Mouse (Mus musculus) hindbrain, embryonic 15.5 days (tissue): Measurements from ENCODE around the gene Cdh16. TPM values are rescaled to one million over a fixed set of nuclear protein-coding genes. Genes with fewer than 3 reads are reported as not detected.
"Not testable (repeated sequence)": the region's sequence is repeated elsewhere in the genome, so short reads cannot be mapped to it uniquely, and the experiment has no call there.

Source experiments
- ATAC-seq: fragments of 200-750 bp; cut with Nextera tagmentation; 2 replicates; pipeline ENCODE4 v1.8.0; 2017; ENCODE audit warnings: low read depth, moderate number of reproducible peaks, moderate TSS enrichment; ENCODE audit not compliant: low FRiP score
- H3K27ac ChIP-seq: fragments of 300-500 bp; sonication (generic); replicated peaks from 2 replicates; pipeline ENCODE4 v1.5.1; 2015; ENCODE audit warnings: mild to moderate bottlenecking, inconsistent platforms
- H3K27me3 ChIP-seq: fragments of 300-500 bp; sonication (generic); 2 replicates; pipeline ENCODE4 v1.6.1; 2015; ENCODE audit warnings: control low read depth, inconsistent platforms
- H3K36me3 ChIP-seq: fragments of 300-500 bp; sonication (generic); 2 replicates; pipeline ENCODE4 v1.6.1; 2015; ENCODE audit warnings: control low read depth, inconsistent platforms
- H3K4me1 ChIP-seq: fragments of 300-500 bp; sonication (generic); replicated peaks from 2 replicates; pipeline ENCODE4 v1.6.1; 2015; ENCODE audit warnings: control low read depth, inconsistent platforms
- H3K4me2 ChIP-seq: fragments of 300-500 bp; sonication (generic); 2 replicates; pipeline ENCODE4 v1.6.1; 2015; ENCODE audit warnings: moderate library complexity, mild to moderate bottlenecking, inconsistent platforms
- H3K4me3 ChIP-seq: fragments of 300-500 bp; sonication (generic); 2 replicates; pipeline ENCODE4 v1.5.1; 2015; ENCODE audit warnings: mild to moderate bottlenecking, inconsistent platforms
- H3K9ac ChIP-seq: fragments of 300-500 bp; sonication (generic); 2 replicates; pipeline ENCODE4 v1.6.1; 2015; ENCODE audit warnings: inconsistent platforms
- H3K9me3 ChIP-seq: fragments of 300-500 bp; sonication (generic); 2 replicates; pipeline ENCODE4 v1.6.1; 2016; ENCODE audit warnings: control low read depth, inconsistent platforms
- WGBS: fragments of 180-500 bp; shearing (Covaris S2); methylation state at CpG from one replicate; pipeline ENCODE4 v1.1.7; 2015; 5-methylcytosine and 5-hydroxymethylcytosine counted together
- polyA plus RNA-seq: library from polyadenylated mRNA; unstranded; fragments of >200 nt; fragmentation: Nextera tagmentation; extraction: Ambion mirVana; gene quantifications from 2 replicates; pipeline ENCODE4 v1.2.1, GENCODE M21; 2015

Cdh16 gene
- polyA plus RNA-seq: not detected in 2 replicates

- Histone ChIP-seq H3K27me3 (no peaks in the 10 kb centered on the region), H3K9ac (no peak within 1 kb of the TSS), H3K36me3 (no peaks in the 10 kb centered on the region), H3K4me3 (no peak within 1 kb of the TSS), H3K9me3 (no peaks in the 10 kb centered on the region), H3K4me2 (no peak within 1 kb of the TSS), H3K4me1 (no peaks in the 10 kb centered on the region), H3K27ac (no peak within 1 kb of the TSS)
- ATAC-seq: no peak
- 70% methylated on average over 6 of the region's 6 CpGs for WGBS
These were observed at the start of gene Cdh16 for GRCm38 (mm10) chr8:104624161-104624560. TSS of gene Cdh16 (minus strand) at chr8:104624396.

DNA sequence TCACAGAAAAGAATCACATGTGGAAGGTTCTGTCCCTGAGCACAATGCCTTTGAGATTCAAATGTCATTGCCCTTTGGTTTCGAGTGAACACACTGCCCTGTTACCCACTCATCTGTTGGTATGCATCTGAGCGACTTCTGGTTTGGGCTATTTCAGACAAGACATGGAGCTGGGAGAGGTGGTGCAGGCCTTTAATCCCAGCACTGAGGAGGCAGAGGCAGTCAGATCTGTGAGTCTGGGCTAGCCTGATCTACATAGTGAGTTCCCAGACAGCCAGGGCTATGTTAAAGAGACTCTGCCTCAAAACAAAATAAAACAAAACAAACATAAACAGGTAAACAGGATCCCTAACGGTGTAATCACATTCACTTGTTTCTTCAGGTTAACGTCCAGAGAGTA is 31.4 kb upstream of the Cdh16 start:
- Histone ChIP-seq H3K9ac (no peak overlapping the region), H3K4me1 (no peaks in the 10 kb centered on the region), H3K4me3 (no peak overlapping the region), H3K27ac (no peak overlapping the region), H3K4me2 (no peak overlapping the region), H3K27me3 (0 out of 2 replicates have a peak, but pooled peaks cover 2% of the 10 kb centered on the region), H3K9me3 (no peaks in the 10 kb centered on the region), H3K36me3 (no peaks in the 10 kb centered on the region)
- WGBS: 84% methylated on average over 4 of the region's 4 CpGs
- no peak for ATAC-seq

DNA sequence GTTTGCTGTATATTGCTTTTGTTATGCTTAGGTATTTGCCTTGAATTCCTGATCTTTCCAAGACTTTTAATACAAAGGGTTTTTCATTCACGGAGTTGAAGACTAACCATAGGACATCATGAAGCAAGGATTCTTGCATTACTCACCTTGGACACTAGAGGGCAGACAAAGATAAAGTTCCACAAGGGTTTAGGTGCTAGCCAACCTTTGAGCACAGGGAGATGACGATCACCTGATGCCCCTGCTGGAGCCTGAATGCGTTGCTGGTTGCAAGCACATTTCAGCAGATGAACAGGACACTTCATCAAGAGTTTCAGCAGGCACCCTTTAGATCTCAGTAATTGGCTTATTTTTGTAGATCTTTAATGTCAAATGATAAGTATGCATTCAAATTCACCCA is 30.8 kb upstream of the Cdh16 start:
- 0 out of 2 replicates have a peak, but pooled peaks cover 2% of the 10 kb centered on the region for H3K27me3 ChIP-seq
- 3% methylated on average over 3 of the region's 3 CpGs for WGBS
- H3K9me3 ChIP-seq: no peaks in the 10 kb centered on the region
- H3K4me1 ChIP-seq: no peaks in the 10 kb centered on the region
- no peak overlapping the region for H3K4me2 ChIP-seq
- no peak overlapping the region for H3K4me3 ChIP-seq
- H3K27ac ChIP-seq: no peak overlapping the region
- H3K36me3 ChIP-seq: no peaks in the 10 kb centered on the region
- peak; percentile 84 for ATAC-seq
- no peak overlapping the region for H3K9ac ChIP-seq

GRCm38 (mm10) chr8:104644187-104644586 is 20.0 kb upstream of the Cdh16 start:
- ATAC-seq, H3K9ac ChIP-seq, H3K4me3 ChIP-seq, H3K9me3 ChIP-seq, H3K27me3 ChIP-seq, H3K27ac ChIP-seq, H3K4me2 ChIP-seq, H3K36me3 ChIP-seq: not testable (repeated sequence)
- H3K4me1 ChIP-seq: peaks cover 22% of the 10 kb centered on the region
- 73% methylated on average over 3 of the region's 3 CpGs for WGBS

DNA sequence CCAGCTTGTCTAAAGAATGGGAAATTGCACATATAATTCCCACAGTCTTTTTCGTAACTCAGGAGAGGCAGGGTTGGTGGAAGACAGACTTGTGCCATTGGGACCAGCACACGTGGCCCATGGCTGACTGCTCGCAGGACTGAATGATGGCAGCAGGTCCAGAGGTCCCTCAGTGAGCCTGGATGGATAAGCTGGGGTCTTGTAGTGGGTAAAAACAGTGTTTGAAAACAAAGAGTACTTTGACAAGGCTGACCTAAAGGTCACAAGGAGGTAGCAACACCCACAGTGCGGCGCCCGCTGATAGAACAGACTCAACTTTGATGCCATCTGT is 18.1 kb upstream of the Cdh16 start:
- Histone ChIP-seq H3K9me3 (no peaks in the 10 kb centered on the region), H3K4me2 (peak overlapping the region; percentile 75), H3K4me1 (peaks cover 22% of the 10 kb centered on the region), H3K27ac (peak overlapping the region; percentile 83), H3K4me3 (peak overlapping the region; percentile 78), H3K36me3 (peaks cover 12% of the 10 kb centered on the region; the same call in 1 of the 2 replicates), H3K9ac (peak overlapping the region; percentile 74), H3K27me3 (no peaks in the 10 kb centered on the region)
- peak; percentile 7; the same call in 1 of the 2 replicates for ATAC-seq
- WGBS: 73% methylated on average over 6 of the region's 6 CpGs

DNA sequence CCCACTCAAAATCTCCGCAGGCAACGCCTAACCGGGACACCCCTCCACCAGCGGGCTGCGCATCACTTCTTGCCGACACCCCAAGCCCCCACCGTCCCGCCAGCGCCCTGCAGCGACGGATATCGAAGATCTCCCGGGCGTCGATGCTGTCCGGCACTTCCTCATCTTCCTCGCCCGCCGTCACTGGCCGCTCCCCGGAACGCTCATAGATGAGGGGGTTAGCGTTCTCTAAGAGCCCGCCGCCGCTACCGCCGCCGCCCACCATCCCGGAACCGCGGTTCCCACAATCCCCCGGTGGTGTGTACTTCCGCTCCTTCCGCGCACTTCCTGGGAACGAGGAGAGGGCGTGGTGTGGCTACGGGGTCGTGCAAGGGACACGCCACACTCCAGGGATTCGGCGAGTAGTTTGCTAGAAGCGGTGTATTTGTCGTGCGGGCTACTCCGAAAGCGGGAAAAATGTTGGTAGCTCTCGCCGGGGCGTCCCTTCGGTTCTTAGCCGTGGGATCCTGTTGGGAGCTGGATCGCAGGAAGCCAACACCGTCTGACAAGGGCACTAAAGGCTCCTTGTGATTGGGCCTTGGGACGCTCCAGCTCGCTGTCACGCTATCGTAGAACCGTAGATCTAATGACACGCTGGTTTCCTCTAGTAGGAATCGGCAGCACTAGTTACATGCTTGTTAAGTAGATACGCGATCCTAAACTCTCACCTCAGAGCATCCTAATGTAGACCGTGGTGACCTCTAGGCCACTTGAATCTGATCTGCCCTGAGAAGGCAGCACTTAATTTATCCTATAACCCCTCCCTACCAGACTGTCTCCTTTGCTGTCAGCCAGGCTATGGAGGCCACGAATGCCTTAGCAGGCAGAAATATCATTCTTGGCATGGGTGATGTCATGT is 17.5 kb upstream of the Cdh16 start, which contains the start of gene Ciao2b:
TSS of gene Ciao2b (minus strand) at position 540 of the 898 bp plus-strand sequence.
- Histone ChIP-seq H3K27ac (peak within 1 kb of the TSS; percentile 83), H3K9me3 (no peaks in the 10 kb centered on the region), H3K4me2 (peak within 1 kb of the TSS; percentile 75), H3K4me3 (peak within 1 kb of the TSS; percentile 78), H3K27me3 (no peaks in the 10 kb centered on the region), H3K9ac (peak within 1 kb of the TSS; percentile 74), H3K4me1 (peaks cover 22% of the 10 kb centered on the region), H3K36me3 (peaks cover 12% of the 10 kb centered on the region; the same call in 1 of the 2 replicates)
- under 1% methylated on average over 66 of the region's 66 CpGs for WGBS
- ATAC-seq: peak; percentile 97

DNA sequence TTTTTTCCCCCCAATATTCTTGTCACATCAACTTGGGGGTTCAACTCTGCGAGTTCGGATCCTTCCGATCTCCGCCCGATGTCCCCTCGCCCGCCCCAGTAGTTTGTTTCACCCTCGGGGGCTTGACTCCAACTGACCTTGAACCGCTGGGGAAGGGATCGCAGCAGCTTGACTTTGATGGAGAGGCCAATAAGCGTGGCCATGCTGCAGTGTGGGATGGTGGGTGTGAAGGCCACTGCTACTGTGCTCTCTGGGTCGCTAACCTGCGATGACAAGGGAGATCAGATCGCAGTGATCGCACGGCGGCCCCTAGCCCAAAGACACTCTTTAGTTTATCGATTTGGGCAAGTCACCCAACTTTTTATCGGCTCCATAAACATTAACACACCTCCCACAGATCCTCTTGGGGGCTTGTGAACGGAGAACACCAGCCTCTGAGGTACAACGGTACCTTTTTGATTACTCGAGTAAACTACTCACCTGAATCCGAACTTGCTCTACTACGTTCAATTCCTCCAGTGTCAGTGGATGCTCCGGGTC is 16.7 kb upstream of the Cdh16 start:
- H3K9me3 ChIP-seq: no peaks in the 10 kb centered on the region
- H3K27me3 ChIP-seq: no peaks in the 10 kb centered on the region
- H3K4me3 ChIP-seq: peak overlapping the region; percentile 78
- no peak overlapping the region for H3K27ac ChIP-seq
- ATAC-seq: peak; percentile 16; the same call in 1 of the 2 replicates
- WGBS: 10% methylated on average over 25 of the region's 25 CpGs
- peaks cover 12% of the 10 kb centered on the region; the same call in 1 of the 2 replicates for H3K36me3 ChIP-seq
- peak overlapping the region; percentile 74 for H3K9ac ChIP-seq
- peaks cover 22% of the 10 kb centered on the region for H3K4me1 ChIP-seq
- peak overlapping the region; percentile 75 for H3K4me2 ChIP-seq

GRCm38 (mm10) chr8:104640241-104640640 is 16.0 kb upstream of the Cdh16 start:
- H3K27ac ChIP-seq: no peak overlapping the region
- no peak for ATAC-seq
- WGBS: 89% methylated on average over 7 of the region's 7 CpGs
- peak overlapping the region; percentile 78 for H3K4me3 ChIP-seq
- peak overlapping the region; percentile 75 for H3K4me2 ChIP-seq
- no peaks in the 10 kb centered on the region for H3K9me3 ChIP-seq
- H3K9ac ChIP-seq: no peak overlapping the region
- H3K27me3 ChIP-seq: no peaks in the 10 kb centered on the region
- peaks cover 22% of the 10 kb centered on the region for H3K4me1 ChIP-seq
- H3K36me3 ChIP-seq: peaks cover 13% of the 10 kb centered on the region; the same call in 1 of the 2 replicates

DNA sequence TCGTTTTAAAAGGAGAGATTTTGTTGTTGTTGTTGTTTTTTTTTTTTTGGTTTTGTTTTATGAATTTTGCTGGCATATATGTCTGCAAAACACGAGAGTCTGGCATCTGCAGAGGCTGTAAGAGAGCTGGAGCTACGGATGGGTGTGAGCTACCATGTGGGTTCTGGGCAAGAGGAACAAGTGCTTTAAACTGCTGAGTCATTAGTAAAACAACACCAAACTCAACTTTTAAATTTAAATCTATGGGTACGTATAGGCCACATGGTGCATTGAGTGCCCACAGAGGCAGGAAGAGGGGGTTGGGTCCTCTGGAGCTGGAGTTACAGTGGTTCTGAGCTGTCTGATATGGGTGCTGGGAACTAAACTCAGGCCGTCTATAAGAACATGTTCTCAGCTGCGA is 13.8 kb upstream of the Cdh16 start:
- Histone ChIP-seq H3K4me2 (no peak overlapping the region), H3K36me3 (peaks cover 20% of the 10 kb centered on the region; the same call in 1 of the 2 replicates), H3K9me3 (no peaks in the 10 kb centered on the region), H3K4me3 (no peak overlapping the region), H3K9ac (no peak overlapping the region), H3K4me1 (peaks cover 22% of the 10 kb centered on the region), H3K27me3 (no peaks in the 10 kb centered on the region), H3K27ac (no peak overlapping the region)
- no peak for ATAC-seq
- WGBS: 94% methylated on average over 6 of the region's 6 CpGs

DNA sequence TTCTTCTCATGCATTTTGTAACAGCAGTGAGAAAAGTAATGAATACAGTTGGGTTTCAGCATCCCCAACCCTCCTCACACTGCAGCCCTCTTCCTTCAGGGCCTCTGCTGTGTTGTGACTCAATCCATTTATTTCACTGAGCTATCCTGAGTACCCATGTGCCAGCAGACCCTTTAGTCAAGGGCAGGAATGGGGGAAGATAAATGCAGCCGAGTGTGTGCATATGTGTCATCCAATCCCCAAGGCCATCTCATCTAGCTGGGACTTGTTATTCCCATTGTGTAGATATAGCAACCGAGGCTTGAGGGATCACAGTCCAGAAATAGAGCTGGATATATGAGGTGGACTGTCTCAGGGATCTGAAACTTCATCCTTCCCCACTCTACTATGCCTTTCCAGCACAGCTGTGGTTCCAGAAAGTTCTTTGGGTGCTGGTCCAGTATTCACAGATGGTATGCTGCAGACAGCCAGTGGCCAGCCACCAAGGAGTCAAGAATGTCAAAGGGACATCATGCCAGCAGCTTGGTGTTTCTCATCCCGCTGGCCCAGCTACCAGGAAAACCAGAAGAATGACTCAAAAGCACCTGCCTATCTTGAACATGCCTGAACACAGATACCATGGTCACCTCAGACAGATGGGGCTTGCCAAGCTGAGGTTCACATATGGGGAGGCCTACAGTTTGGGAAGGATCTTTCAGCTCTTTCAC is 11.0 kb upstream of the Cdh16 start:
- H3K9me3 ChIP-seq: no peaks in the 10 kb centered on the region
- H3K9ac ChIP-seq: no peak overlapping the region
- no peak overlapping the region for H3K4me3 ChIP-seq
- no peak for ATAC-seq
- no peak overlapping the region for H3K27ac ChIP-seq
- no peaks in the 10 kb centered on the region; the same call in 1 of the 2 replicates for H3K27me3 ChIP-seq
- H3K4me1 ChIP-seq: peaks cover 18% of the 10 kb centered on the region
- H3K36me3 ChIP-seq: peaks cover 20% of the 10 kb centered on the region; the same call in 1 of the 2 replicates
- 97% methylated on average over 3 of the region's 3 CpGs for WGBS
- no peak overlapping the region for H3K4me2 ChIP-seq

DNA sequence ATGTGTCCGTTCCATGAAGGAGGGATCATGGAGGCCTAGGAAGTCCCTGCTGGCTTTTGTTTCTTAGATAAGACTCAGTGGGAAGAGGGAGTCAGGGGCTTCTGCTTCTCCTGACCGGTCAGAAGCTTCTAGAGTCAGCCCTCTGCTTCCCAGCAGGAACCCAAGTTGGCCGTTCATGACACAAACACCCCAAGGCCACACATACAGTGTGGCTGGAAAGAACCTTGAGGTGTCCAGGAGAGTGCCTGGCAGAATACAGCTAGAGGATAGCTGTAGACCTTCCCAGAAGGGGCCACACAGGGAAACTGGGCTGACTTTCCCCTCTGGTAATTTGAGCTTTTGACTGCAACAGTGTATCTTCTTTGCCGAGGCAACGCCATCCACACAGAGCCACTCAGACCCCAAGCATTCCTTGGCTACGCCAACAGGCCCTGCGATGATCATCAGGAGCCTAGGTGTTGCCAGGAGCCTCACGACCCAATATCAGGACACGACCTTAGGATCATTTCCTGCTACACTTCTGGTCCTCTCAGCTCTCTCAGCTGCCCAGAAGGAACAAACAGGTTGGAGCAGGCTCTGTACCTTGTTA is 9.1 kb upstream of the Cdh16 start:
- H3K4me2 ChIP-seq: no peak overlapping the region
- 68% methylated on average over 9 of the region's 9 CpGs for WGBS
- no peak overlapping the region for H3K4me3 ChIP-seq
- 0 out of 2 replicates have a peak, but pooled peaks cover 7% of the 10 kb centered on the region for H3K36me3 ChIP-seq
- H3K27me3 ChIP-seq: peaks cover 7% of the 10 kb centered on the region
- no peak overlapping the region for H3K27ac ChIP-seq
- H3K4me1 ChIP-seq: peaks cover 14% of the 10 kb centered on the region
- ATAC-seq: no peak
- H3K9me3 ChIP-seq: no peaks in the 10 kb centered on the region
- H3K9ac ChIP-seq: no peak overlapping the region
